Mouse (Mus musculus): ENCODE measurements around the gene Osbpl10.

The Osbpl10 gene

DNA sequence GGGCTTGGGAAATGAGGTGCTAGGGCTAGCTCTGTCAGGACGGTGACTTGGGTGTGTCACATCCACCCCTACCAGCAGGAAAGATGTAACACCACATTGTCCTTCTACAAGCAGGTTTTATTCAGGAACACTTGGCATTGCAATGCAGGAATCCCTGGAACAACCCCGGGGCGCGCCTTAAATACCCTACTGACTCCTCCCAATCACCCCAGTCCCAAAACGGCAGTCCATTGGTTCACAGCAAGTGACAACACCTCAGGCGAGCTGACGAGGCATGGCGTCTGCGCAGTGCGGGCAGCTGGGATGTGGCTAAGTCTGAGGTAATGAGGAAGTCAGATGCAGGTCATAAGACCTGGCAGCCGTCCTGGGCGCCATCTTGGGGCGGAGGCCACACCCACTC, 191.2 kb downstream of the Osbpl10 start:
- no peak for DNase-seq

DNA sequence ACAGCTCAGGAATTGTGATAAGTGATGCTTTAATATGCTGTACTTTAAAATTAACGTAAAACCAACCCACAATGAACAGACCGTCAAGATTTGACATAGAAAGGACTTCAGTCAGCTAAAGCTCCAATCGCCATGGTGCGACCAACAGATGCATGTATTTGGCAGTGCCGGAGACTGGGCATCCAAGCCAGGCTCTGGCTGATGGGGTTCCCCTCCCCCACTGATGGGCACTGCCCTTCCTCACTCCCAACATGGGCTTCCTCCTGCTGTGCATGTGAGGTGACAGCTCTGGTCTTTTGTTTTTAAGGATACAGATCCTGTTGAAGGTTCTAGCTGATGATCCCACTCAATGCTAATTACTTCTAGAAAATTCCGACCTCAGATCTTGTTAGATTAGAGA, 193.7 kb downstream of the Osbpl10 start:
- no peak for DNase-seq

DNA sequence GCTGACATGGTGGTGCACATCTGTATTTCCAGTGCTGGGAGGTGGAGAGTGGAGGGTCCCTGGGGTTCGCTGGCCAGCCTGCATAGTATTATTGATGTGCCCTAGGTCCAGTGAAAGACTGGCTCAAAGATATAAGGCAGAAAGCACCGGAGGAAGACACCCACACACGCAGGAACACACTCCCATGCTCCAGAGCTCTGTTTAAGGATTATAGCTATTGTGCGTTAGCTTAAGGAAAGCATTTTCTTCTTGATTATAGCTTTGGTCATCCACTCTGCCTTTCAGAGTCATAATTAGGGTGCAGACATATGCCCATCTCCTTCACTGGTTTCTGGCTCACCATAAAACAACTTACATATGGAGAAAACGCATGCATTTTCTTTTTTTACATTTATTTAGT, 200.8 kb downstream of the Osbpl10 start:
- no peak for DNase-seq

DNA sequence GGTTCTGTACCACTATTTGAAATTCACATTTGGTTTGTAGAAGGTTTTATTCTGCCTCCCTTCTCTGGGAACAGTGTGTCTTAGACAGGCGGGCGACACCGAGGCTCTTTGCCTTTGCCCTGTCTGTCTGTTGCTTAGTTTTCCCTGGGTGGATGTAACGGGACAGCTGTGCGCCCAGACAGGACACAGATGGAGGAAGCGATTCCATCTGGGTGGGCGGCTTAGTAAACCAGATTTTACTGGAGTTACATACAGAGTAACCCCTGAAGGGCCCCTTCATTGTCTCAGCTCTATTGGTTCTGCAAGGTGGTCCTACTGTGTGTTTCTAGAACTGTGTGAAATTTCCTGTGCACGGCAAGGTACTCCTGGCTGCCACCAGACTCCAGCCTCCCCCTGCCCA, 201.6 kb downstream of the Osbpl10 start:
- no peak for DNase-seq

DNA sequence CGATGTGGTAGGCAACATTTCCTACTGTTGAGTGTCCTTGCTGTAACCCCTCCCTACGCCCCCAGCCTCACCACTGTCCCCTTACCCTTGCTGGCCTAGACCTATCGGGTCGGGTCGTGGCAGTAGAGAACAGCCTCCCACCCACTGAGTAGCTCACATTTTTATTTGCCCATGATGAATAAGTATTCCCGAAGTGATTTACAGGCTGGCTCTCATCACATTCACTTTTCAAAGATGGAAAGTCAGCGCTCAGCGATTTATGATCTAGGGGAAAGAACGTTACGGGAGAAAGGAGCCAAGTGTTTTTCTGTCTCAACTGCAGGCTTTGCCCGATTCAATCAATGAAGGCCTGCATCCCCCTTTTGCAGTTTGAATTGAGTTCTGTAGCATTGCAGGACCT, 208.0 kb downstream of the Osbpl10 start:
- DNase-seq: no peak

DNA sequence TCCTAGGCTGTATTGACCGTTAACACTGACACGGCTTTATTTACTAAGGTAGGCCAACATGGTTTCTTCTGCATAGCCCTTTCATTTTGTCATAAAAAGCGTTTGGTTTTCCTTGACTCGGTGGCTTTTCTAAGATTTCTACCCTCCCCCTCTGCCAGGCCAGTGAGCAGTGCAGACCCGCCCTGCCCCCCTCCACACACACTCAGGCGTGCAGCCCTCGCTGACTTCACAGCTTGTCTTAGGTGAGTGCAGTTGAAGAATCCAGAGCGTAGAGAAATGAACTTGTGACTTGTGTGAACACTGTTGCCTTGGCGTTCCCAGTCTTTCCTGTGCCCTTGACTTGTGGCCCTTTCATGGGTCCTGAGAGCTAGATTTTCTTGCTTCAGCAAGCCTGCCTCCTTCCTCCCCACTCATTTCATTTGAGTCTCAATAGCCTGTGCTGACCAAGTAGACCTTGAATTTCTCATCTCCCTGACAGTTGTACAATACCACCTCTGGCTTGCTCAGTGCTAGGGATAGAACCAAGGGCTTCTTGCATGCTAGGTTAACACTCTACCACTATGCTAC, 212.1 kb downstream of the Osbpl10 start:
- DNase-seq: no peak

DNA sequence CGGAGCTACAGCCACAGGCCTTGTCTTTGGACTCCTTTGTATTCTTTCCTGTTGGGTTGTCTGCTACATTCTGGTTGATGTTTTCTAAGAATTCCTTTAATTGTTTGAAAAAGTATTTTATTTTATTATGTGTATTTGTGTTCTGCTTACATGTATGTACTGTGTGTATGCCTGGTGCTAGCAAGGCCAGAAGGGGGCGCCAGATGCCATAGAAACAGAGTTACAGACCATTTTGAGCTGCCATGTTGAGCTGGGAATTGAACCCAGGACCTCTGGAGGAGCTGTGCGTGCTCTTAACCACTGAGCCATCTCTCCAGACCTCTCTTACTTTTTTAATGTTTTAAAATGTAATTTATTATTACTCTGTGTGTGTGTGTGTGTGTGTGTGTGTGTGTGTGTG, 214.5 kb downstream of the Osbpl10 start:
- no peak for DNase-seq

DNA sequence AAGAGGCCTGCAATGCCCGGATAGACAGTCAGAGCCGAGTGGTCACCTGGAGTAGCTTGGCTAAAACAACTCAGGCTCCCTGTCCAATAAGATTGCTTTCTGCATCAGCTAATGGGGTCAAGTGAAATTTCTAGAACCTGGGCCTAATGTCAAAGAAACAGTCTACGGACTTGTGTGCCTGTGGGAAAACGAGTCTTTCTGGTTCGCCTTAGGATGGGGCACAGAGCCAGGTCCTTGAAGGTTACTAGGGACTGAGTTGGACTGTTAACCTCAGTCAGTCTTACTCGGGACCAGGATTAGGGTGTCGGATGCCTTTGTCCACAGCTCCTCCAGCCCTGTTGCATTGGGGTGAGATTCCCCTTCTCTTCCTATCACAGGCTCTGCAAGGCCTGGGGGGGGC, 218.7 kb downstream of the Osbpl10 start:
- DNase-seq: peak in 1 of 2 experiments; percentile 31

DNA sequence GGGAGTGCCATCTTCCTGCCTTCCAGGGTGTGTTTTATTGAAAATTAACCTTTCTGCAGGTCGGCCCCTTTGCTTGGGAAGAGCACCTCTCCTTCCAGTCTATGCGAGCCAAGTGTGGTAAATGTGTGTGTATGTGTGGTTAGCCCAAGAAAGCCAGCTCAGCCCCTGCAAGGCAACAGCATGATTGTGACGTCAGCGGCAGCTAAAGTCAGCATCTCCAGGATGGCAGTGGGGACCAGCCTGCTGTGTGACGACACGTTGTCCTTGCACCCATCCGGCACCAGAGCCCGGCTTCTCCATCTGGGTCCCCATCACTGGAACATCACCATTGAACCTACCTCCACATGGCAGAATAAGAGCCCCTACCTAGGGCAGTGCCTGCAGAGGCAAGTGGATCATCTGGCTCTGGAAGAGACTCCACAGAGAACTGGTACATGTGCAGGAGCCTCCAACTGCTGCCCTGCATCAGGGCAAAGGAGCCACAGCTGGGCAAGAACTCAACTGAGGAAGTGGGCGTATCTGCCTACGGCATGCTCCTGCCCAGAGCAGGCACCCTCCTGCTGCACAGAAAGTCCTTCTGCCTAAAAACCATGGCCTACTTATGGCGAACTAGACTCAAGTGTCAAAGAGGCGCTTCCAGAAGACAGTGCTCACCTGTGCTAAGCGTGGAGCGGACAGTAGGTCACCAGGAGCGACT, 221.9 kb downstream of the Osbpl10 start:
- DNase-seq: no peak

DNA sequence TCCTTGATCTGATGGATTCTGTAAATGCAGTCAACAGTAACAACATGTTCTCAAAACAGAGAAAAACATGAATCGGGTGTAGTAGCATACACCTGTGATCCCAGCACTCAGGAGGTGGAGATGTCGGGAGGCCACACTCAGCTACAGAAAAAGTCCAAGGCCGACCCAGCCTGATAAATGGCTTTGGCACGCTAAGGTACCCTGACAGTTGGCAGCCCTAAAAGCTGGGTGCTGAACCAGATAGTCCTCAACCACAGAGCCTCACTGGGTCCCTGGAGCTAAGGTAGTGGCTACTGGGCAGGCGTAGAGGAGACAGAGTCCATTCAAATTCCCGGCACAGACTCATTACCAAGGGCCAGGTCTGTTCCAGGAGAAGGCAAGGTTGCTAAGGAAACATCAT, 222.9 kb downstream of the Osbpl10 start:
- no peak for DNase-seq

DNA sequence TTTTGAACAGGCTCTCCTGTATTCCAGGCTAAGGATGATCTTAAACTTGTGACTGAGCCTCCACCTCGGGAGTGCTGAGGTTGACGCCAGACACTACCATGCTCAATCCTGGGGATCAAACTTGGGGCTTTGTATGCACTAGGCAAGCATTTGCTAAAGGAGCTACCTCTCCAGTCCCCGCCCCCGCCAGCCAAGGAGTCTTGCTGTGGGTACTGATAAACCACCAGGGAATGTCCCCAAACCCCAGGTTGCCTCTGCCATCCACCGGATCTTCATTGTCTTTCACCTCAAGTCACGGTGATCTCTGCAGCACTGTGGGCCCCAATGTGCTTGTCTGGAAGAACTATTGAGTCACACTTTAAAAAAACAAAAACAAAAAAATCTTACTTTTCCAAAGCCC, 224.8 kb downstream of the Osbpl10 start:
- DNase-seq: no peak

DNA sequence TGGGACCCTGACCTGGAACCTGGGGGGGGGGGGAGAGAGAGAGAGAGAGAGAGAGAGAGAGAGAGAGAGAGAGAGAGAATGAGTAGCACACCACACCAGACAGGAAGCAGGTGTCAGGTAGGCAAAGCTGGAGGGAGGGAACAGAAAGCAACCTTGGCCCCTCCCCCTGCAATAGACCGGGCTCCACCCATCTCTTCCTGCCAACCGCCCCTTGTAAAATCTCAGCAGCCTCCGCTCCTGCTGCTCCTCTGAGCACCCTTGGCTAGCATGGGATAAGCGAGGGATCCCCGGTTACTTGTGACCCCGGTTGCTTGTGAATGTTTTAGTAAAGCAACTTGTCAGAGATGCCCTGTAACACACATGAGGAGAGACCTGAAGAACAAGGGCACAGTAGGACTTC, 227.1 kb downstream of the Osbpl10 start:
- no peak for DNase-seq

DNA sequence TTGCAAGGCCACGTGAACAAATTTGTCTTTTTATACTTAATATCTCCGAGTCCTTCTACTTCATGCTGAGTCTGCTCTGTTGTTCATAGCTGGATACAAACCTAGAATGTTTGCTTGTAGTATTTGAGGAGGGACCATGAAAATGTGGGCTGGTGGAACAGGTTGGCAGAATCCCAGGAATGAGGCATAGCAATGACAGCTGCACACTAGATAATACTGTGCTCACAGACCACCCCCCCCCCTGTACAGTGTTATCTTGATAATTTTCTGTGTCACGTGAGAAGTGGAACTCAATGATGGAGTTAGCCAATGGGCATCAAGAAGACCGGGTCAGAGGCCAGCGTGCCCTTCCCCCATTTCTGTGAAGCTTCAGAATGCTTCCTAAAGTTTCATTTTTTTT, 227.8 kb downstream of the Osbpl10 start:
- DNase-seq: no peak

DNA sequence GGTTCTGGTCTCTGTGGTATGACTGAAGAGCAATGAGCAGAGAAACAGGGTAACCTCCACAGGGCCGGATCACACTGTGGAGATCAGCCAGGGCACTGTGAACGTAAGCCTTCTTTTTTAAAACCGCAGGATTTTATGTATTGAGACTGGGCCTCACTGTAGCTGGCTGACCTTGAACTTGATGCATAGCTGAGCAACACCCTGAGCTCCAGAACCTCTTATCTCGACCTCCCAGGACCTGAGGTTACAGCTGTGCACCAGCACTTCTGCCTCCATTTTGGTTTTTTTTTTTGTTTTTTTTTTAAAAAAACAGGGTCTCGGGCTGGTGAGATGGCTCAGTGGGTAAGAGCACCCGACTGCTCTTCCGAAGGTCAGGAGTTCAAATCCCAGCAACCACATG, 231.4 kb downstream of the Osbpl10 start:
- DNase-seq: no peak

DNA sequence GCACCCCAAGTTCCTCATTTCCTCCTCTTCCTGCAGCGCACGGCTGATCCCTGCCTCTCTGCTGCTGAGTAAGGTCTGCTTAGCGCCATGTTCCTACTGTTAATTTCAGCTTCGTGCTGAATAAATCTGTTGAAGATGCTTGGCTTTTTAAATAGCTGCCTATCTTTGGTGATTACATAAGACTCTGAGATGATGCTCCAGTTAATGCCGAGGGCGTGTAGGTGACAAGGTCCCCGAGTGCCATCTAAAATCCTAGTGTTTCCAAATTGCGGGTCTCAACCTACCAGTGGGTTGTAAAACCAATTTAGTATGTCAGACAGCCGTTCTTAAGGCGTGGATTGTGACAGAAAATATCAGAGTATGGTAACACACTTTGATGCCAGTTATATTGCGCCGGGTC, 232.2 kb downstream of the Osbpl10 start:
- no peak for DNase-seq

DNA sequence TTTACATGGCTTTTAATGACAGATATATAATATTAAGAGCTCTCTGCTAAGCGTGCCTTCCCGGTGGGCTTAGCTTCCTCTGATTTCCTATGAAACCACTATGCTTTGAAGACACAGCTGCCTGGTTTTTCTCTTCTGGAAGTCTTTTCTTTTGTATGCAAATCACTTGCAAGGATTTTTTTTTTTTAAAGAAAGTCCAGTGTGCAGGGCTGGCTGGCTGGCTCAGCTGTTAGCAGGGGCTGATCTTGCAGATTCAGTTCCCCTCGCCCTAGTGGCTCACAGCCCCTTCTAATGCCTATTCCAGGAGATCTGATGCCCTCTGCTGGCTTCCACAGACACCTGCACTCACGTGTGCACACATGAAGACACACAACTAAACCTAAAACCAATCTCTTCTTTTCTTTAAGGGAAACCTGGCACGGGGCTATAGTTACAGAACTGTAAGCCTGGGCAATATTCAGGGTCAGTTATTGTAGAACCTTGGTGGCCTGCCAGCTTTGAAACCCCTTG, 235.4 kb downstream of the Osbpl10 start:
- DNase-seq: no peak

DNA sequence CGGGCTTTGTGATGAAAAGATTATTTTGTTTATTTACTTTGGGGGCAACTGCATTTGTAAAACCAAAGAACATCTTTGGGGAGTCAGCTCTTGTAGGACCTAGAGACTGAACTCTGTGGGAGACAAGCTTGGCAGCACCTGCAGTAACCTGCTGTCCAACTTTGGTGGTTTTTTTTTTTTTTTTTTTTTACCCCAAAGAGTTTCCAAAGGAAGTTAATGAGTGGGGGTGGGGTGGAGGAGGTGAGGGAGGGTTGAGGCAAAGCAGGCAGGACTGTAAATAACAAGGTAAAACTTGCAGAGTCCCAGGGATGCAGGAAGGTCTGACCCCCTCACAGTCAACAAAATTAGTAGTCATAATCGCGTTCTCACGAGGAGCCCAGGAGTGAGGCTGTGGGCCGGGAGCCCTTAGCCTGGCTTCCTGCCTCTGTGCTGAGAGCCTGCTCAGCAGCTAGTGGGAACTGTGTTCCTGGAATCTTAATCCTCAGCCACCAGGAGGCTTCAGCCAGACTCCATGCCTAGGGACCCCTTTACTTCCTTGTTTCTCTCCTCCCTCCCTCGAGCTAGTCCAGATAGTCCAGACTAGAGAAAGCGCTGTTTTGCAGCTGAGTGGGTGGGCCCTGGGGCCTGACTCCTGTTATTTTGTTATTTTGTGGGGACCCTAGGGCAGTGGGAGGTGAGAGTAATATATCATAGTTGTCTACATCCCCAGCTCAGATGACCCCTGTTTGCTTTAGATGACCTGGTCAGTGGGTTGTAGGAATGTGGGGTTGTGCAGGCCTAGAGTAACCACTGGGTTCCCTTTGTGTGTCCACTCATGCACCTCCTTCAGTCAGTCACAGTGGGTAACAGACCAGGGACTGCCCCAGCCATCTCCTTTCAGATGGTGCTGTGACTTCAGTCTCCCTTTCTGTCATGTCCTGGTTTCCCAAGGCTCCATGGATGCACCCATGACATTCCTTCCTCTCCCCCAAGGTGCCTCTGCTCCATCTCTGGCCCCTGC, 236.5 kb downstream of the Osbpl10 start:
- DNase-seq: no peak

DNA sequence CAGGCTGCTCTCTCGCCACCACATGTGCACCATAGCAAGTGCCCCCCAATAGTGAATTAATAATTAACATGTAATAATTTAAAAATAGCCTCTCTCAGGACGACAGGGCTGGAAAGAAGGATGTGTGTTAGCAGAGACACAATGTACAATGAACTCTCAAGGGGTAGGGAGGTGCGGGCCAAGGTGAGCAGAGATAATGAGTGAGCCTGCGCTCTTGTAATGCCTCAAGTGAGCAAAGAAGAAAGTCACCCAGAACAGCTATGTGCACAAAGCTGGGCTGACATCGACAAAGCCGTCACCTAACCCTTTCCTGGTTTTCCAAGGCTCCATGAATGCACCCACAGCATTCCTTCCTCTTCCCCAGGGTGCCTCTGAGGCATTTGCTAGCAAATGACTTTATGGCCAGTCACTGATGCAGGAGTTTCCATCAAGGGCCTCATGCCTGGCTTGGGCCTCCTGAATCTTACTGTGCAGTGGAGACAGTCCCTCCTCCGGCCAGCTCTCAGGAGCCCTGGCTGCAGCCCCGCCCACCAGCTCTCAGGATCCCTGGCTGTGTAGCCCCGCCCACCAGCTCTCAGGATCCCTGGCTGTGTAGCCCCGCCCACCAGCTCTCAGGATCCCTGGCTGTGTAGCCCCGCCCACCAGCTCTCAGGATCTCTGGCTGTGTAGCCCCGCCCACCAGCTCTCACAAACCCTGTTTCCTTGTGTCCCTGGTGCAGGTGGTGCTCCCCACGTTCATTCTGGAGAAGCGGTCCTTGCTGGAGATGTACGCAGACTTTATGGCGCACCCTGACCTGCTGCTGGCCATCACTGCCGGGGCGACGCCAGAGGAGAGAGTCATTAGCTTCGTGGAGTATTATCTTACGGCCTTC, 237.7 kb downstream of the Osbpl10 start:
- DNase-seq: peak; percentile 40 to 67

DNA sequence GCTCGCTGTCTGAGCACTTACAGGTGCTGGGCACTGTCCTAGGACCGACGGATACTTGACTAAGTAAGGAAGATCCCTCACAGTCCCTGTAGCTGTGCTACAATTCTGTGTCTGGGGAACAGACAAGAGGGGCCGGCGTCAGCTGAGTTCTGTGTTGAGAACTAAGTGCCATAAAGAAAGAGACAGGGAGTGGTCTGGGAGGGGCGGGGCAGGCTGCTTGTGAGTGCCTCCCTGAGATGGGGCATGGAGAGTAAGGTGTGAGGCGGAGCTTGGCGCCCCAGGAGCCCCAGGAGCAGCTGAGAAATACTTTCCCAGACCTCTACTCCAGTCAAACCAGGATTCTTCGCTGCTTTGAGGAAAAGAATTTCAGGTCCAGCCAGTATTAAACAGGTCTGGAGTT, 239.6 kb downstream of the Osbpl10 start:
- no peak for DNase-seq

DNA sequence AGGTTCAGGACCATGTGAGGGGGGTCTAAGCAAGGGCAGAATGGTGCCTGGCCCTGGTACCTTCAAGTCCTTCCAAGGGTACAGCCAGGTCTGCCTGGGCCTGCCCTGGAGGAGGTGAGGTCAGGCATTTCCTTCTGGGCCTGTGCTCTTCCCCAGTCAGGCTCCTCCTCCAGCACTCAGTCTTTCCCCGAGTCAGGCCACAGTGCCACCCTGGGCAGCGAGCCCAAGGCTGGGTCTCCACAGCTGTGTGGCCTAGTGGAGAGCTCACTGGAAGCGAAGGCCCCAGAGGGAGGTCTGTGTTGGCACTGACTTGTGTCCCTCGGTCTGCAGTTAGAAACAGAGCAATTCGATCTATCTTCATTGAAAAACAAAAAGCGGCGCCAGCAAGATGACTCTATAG, 242.1 kb downstream of the Osbpl10 start:
- DNase-seq: no peak

DNA sequence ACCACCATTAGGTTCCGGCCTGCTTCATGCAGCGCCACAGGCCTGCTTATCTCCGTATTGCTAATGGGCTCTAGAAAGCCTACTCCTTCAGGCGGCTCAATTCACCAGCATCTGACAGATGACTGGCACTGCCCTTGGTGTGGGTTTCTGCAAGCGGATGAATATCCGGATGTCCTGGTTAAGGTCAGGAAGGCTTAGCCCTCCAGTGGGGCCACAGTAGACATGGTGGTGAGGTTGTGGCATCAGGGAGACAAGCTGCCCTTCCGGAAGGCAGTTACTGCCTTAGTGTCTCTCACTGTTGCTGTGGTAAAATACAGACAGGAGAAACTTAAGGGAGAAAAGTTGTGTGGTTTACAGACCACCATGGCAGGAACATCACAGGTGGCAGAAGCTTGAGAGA, 242.9 kb downstream of the Osbpl10 start:
- DNase-seq: no peak

DNA sequence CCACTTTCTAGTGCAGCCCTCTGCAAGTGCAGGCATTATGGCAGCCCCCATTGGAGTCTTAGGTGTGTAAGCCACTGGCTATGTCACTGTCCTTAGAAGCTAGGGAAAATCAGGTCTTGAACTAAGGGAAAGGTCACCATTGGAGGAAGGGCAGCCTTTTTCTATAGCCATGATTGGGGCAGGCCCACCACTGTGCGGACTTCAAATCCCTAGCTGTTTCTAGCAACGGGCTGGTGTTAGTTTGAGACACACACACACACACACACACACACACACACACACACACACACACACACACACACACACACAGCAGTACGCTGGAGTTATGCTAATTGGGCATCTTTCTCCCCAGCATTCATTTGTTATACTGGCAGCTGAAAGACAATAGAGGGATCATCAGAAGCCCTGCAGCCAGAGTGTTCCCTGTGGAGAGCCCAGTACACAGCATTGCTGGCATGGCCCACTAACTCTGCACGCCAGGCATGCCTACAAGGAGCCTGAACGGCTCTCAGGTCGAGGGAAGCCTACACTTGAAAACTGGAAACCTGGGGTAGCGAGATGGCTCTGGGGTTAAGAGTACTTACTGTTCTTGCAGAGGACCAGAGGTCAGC, 246.5 kb downstream of the Osbpl10 start:
- no peak for DNase-seq
